Mouse (Mus musculus): ENCODE data around the gene 9130230L23Rik.
A peak's percentile ranks its signal among the peaks of the same experiment; 100 is the strongest.

The 9130230L23Rik gene

DNA sequence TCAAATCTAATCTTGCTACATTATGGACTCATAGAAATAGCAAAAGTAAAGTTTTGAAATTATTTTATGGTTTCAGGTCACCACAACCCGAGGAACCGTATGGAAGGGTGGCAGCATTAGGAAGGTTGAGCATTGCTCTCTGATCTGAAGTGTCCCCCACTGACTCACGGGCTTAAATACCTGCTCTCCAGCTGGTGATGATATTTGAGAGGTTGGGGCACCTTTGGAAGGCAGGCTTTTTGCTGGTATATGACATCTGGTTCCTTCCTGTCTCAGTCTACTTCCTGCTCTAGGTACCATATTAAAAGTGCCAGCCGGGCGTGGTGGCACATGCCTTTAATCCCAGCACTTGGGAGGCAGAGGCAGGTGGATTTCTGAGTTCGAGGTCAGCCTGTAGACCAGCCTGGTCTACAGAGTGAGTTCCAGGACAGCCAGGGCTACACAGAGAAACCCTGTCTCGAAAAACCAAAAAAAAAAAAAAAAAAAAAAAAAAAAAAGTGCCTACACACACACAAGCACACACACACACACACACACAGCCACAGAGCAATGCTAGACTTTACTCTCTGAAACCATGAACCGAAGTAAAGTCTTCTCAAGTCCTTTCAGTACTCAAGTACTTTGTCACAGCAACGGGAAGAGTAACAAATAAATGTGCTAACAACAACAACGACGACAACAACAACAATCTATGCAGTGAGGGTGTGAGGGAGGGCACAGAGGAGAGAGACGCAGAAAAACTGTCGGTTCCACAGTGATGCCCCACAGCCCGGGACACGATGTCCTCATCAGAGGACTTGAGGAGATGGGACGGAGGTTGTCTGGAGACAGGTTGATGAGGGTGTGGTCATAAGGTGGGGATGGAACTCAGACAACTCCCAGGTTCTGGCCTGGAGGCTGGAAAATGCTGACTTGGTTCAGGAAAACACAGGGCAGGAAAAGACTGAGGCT is 49.7 kb downstream of the 9130230L23Rik start:
- DNase-seq (ENCODE audit: low spot score), result no peak

DNA sequence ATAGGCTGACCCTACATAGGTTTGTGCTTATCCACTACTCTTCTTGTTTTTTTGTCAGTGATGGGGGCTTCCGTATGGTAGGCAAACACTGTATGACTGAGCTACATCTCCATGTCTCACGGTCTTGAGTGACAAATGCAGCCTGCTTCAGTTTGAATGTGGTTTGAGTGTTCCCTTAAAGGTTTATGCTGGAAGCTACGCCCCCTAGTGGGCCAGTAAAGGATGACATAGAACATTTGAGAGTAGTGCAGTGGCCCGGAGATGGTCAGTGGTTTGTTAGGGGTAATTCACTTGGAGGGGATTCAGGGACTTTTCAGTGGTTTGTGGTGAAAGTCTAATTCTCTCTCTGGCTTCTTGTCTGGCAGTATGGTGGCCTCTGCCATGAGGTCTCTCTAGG is 52.6 kb downstream of the 9130230L23Rik start:
- DNase-seq (ENCODE audit: low spot score), result no peak

DNA sequence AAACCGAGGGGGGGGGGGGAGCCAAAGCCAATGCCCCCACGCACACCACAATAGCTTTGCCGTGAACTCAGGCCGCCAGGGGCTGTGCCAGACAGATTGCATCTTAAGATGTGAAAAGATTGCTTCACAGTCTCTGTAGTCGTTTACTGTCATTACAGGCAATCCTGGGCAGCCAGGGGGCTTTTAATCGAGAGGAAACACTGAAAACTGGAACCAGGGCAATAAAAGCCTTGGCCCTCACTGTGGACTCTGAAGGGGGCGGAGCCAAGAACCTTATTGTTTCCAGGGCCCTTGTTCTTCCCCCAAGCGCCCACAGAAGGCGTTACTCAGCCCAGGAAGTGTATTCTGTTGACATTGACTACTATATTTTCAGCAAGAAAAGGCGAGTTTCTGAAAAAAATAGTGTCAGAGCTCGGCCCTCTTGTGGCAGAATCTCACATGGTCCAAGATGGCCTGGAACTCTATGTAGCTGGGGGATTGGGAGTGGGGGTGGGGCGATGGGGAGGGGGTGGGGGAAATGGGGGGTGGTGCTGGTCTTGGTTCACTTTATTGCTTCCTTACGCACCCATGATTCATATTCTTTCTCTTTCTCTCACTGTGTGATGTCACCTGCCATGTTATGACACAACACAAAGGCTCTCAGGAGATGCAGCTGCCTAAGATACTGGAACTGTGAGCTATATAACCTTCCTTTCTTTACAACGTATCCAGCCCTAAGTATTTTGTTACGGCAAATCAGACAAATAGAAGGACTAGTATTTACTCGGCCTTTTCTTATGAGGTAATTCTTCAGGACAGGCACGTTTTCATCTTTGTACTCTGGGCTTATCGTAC is 53.2 kb downstream of the 9130230L23Rik start:
- no peak for DNase-seq (ENCODE audit: low spot score)

- DNase-seq (ENCODE audit: low spot score), result no peak
Measured at GRCm38 (mm10) chr5:65950236-65950635, 53.8 kb downstream of the 9130230L23Rik start.

DNA sequence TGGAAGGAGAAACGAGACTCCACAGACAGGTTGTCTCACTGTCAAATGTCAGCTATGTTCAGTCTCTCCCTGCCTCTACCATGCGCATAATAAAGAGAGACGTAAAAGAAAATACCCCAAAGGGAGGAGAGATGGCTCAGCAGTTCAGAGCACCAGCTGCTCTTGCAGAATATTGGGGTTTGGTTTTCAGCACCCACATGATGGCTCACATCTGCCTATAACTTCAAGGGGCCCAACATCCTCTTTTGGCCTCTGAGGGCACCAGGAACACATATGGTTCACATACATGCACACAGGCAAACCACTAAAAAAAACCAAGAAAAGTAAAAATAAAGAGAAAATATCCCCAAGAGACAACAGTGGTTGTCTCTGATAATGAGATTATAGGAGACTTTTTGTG is 54.3 kb downstream of the 9130230L23Rik start:
- DNase-seq (ENCODE audit: low spot score), result no peak

- DNase-seq (ENCODE audit: low spot score), result no peak
Measured at GRCm38 (mm10) chr5:65941145-65941544, 62.9 kb downstream of the 9130230L23Rik start.

DNA sequence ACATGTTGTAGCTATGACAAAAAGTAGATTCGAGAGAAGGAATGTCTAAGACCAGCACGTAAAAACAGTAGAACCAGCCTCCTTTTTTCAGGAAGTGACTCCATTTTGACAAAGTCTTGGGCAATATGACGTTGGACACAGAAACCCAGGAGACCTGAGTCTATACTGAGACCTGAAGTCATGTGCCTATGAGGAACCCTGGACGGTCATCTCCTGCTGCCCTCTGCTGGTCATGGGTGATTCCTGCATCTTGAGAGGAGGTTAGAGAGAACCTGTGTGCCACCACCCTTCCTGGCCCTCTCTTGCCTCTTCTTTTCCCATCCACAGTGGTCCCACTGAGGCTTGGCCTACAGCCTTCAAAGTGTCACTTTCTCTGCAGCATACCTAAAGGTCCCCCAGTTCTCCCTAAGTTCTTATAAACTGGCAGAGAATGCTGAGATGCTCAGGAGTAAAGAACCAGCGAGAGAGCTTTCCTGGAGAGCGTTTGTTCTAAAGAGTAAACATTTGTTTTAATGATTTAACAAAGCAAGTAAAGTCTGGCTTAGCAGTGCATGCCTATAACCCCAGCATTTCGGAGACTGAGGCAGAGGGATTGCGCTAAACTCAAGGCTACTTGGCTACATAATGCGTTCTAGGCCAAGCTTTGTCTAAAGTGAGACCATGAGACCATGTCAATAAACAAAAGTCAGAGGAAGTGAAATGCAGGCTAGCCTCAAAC is 65.9 kb downstream of the 9130230L23Rik start:
- DNase-seq (ENCODE audit: low spot score), result peak; percentile 90

GRCm38 (mm10) chr5:65937011-65937726 is 66.9 kb downstream of the 9130230L23Rik start:
- DNase-seq (ENCODE audit: low spot score), result no peak

- DNase-seq (ENCODE audit: low spot score), result no peak
Measured at GRCm38 (mm10) chr5:65934783-65935182, 69.3 kb downstream of the 9130230L23Rik start, which contains the start of gene Chrna9. Chrna9 (plus strand) TSS chr5:65934921.

- no peak for DNase-seq (ENCODE audit: low spot score)
Measured at GRCm38 (mm10) chr5:65933764-65934163, 70.3 kb downstream of the 9130230L23Rik start.

GRCm38 (mm10) chr5:65933258-65933657 is 70.8 kb downstream of the 9130230L23Rik start:
- no peak for DNase-seq (ENCODE audit: low spot score)

DNA sequence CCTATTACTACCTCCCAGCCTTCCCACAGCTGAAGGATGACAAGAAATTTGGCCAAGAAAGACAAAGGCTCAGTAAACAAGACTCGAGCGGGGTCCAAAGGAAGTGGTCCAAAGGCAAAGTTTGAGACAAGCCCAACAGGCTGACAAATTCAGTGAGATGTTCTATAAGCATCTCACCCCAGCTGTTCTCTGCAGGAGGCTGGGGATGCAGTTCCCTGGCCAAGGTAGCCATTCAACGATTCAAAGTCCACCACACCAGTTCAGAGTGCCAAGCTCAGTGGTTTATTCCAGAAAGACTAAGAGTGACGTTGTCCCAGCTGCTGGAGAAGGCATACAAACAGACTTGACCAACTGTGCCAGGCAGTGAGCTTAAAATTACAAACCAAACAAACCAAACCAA is 73.9 kb downstream of the 9130230L23Rik start:
- no peak for DNase-seq (ENCODE audit: low spot score)
